Mouse (Mus musculus): ENCODE measurements around the gene Tnfrsf23. TPM values are rescaled to one million over a fixed set of nuclear protein-coding genes. Genes with fewer than 3 reads are reported as not detected.

Gene Tnfrsf23
- 0.30 and 0.38 TPM in 2 replicates for polyA plus RNA-seq (2016; fragmentation: Nextera tagmentation; extraction: Ambion mirVana)

DNA sequence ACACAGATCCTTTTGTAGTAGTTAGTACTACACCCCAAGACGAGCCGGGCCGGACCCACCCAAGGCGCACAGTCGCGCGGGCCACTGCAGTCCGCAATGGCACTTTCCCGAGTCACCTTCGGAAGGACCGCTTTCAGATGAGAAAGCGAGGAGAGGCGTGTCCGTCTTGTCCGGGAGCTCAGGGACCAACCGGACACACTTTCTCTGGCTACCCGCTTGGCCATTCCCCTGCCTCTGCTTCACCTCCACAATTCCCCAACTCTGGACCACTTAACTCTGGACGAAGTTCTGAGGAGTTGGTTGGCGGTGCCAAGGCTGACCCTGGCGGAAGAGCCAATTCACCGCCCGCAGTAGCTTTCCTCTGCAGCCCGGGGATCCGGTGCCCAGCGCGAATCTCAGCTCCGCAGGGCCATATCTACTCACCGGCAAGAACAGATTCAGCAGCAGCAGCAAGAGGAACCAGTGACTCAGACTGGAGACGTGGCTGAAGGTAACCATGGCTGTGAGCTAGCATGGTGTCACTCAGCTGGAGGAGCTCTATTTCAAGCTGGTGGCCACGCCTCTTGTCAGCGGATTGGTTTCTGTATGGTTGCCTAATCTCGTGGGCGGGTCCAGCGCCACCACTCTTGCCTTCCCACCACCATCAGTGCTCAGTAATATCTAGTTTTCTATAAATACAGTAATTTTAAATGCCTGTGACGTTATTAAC, at the start of gene Tnfrsf23:
Tnfrsf23 (minus strand) TSS at position 514 of the 709 bp plus-strand sequence.
- Histone ChIP-seq H3K4me1 (peaks cover 8% of the 10 kb centered on the region), H3K36me3 (peaks cover 12% of the 10 kb centered on the region), H3K9me3 (replicated peaks) (no peaks in the 10 kb centered on the region), H3K27me3 (ENCODE audit: low read depth, poor library complexity, severe bottlenecking) (peaks cover 32% of the 10 kb centered on the region), H3K4me3 (peak within 1 kb of the TSS; percentile 59), H3K27ac (replicated peaks) (no peak within 1 kb of the TSS)
- peak; percentile 68 for DNase-seq (ENCODE audit: low spot score)
- 5% methylated on average over 35 of the region's 35 CpGs for WGBS

DNA sequence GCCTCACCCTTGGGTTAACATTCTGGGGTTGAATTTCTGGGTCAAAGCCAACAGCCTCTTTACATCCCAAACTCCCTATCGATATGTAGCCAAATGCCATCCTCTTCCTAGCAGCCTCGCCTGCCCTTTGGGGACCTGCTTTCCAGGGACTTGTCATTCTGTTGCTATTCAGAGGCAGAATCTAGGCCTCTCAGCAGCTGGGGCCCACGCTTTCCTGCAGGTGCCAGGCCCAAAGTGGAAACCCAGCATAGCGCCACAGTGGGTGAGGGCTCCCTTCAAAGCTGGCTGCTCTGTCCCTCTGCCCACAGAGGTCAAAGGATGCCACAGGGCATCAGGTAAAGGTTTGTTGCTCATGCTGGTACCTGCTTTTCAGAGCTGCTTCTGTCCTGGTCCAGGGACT, 48.1 kb upstream of the Tnfrsf23 start:
- H3K4me1 ChIP-seq, result peaks cover 12% of the 10 kb centered on the region
- peaks cover 9% of the 10 kb centered on the region for H3K27me3 ChIP-seq (ENCODE audit: low read depth, poor library complexity, severe bottlenecking)
- DNase-seq (ENCODE audit: low spot score), result no peak
- H3K36me3 ChIP-seq, result 0 out of 2 replicates have a peak, but pooled peaks cover 2% of the 10 kb centered on the region
- no peaks in the 10 kb centered on the region for H3K9me3 ChIP-seq (replicated peaks)
- 85% methylated on average over 4 of the region's 4 CpGs for WGBS
- H3K4me3 ChIP-seq, result no peak overlapping the region
- H3K27ac ChIP-seq (replicated peaks), result no peak overlapping the region

DNA sequence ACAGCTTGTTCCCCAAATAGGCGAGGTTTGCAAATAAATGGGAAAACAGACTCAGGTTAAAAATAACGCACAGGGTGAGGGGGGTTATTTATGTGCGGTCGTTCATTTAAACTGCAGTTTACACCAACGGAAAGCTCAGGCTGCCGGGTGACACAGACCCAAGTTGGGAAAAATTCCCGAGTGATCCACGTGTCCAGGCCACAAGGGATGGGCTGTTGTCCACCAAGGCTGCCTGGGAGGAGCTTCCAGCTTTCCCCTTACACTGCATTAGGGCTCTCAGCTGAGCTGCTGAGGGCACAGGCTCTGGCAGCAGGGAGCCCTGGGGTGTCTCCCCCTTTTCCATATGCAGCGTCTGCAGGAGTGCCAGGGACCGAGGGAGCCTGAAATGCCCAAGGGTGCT, 44.2 kb upstream of the Tnfrsf23 start:
- 86% methylated on average over 10 of the region's 10 CpGs for WGBS

DNA sequence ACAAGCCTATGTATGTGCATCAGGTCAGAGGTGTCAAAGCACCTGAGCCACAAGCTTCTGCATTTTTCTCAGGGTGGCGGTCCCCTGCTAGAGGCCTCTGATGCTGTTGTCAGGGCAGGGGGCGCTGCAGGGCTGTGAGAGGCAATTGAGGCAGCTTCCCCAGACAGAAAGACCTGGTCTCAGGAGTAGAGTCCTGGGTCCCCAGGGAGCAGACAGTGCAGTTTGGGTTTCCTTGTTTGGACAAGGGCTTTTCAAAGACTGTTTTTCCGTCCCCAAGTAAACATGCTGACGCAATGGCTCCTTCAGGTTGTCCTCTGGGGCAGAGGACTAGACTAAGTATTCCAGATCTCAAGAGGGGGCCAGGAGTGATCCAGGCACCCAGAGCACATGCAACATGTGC, 40.7 kb upstream of the Tnfrsf23 start:
- Histone ChIP-seq H3K36me3 (no peaks in the 10 kb centered on the region), H3K9me3 (replicated peaks) (no peaks in the 10 kb centered on the region), H3K4me3 (no peak overlapping the region), H3K27me3 (ENCODE audit: low read depth, poor library complexity, severe bottlenecking) (no peaks in the 10 kb centered on the region), H3K4me1 (peaks cover 12% of the 10 kb centered on the region), H3K27ac (replicated peaks) (no peak overlapping the region)
- 75% methylated on average over 4 of the region's 4 CpGs for WGBS
- no peak for DNase-seq (ENCODE audit: low spot score)

More for the DNA sequence above, 44.2 kb upstream of the Tnfrsf23 start:
- Histone ChIP-seq H3K4me3 (no peak overlapping the region), H3K4me1 (peaks cover 8% of the 10 kb centered on the region), H3K9me3 (replicated peaks) (no peaks in the 10 kb centered on the region), H3K27me3 (ENCODE audit: low read depth, poor library complexity, severe bottlenecking) (no peaks in the 10 kb centered on the region), H3K36me3 (0 out of 2 replicates have a peak, but pooled peaks cover 2% of the 10 kb centered on the region), H3K27ac (replicated peaks) (0 out of 2 replicates have a peak overlapping the region, but pooled peaks have one; percentile 46)
- DNase-seq (ENCODE audit: low spot score), result no peak

DNA sequence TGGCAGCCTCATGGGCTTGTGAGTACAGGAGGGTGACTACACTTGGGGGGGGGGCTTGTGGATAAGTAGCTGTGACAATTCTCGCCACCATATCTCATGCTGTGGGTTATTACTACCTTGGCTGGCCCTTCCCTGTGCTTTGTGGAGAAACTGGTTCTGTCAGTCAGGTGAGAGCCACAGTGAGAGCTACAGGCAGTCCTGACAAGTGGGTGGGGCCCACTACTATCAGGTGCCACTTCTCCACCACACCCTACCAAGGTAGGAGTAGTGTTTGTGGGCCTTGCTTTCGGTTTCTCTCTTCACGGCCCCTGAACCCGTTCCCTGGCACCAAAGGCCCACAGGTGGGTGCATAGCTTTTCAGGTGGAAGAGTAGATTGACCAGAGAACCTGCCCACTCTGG, 38.2 kb upstream of the Tnfrsf23 start:
- Histone ChIP-seq H3K36me3 (no peaks in the 10 kb centered on the region), H3K4me1 (peaks cover 29% of the 10 kb centered on the region), H3K9me3 (replicated peaks) (no peaks in the 10 kb centered on the region), H3K27me3 (ENCODE audit: low read depth, poor library complexity, severe bottlenecking) (no peaks in the 10 kb centered on the region), H3K27ac (replicated peaks) (no peak overlapping the region), H3K4me3 (no peak overlapping the region)
- DNase-seq (ENCODE audit: low spot score), result no peak
- WGBS, result 88% methylated on average over 4 of the region's 4 CpGs

DNA sequence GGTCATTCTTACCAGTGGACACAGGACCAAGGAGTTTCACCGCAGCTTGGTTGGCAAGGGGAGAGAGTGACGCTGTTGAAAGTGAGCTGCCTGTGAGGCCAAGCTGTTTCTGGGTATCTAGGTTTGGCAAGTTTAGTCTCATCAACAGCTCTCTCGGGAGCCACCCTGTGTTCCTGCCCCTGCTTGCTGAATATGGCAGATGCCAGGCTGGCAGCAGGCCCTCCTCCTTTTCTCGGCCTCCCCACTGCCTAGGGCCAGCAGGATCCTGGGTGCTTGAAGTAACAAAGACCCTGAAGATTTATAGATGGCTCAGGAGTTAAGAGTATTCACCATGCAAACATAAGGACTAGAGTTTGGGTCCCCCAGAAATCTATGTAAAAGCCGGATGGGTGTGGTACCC, 37.0 kb upstream of the Tnfrsf23 start:
- WGBS, result 90% methylated on average over 5 of the region's 5 CpGs
- H3K27me3 ChIP-seq (ENCODE audit: low read depth, poor library complexity, severe bottlenecking), result no peaks in the 10 kb centered on the region
- no peaks in the 10 kb centered on the region for H3K9me3 ChIP-seq (replicated peaks)
- DNase-seq (ENCODE audit: low spot score), result no peak
- H3K4me3 ChIP-seq, result no peak overlapping the region
- H3K36me3 ChIP-seq, result no peaks in the 10 kb centered on the region
- H3K4me1 ChIP-seq, result peaks cover 39% of the 10 kb centered on the region
- H3K27ac ChIP-seq (replicated peaks), result no peak overlapping the region

DNA sequence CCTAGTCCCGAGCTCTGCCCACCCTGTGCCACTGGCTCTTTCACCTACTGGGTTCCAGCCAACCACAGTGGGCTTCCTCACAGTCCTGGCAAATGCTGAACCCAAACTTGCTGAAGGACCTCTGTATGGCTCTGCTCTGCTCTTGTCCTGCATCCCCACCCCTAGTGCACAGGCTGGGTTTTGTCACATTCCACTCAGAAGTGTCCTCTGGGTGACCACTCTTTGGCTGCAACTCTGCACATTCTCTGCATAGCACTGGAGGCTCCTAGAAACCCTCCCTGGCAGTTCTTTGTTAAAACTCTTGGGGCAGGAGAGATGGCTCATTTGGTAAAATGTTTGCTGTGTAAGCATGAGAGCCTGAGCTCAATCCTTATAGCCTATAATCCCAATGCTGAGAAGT, 32.1 kb upstream of the Tnfrsf23 start:
- peaks cover 35% of the 10 kb centered on the region for H3K4me1 ChIP-seq
- H3K9me3 ChIP-seq (replicated peaks), result no peaks in the 10 kb centered on the region
- no peak for DNase-seq (ENCODE audit: low spot score)
- peaks cover 19% of the 10 kb centered on the region for H3K36me3 ChIP-seq
- 79% methylated on average over 1 of the region's 1 CpGs for WGBS
- H3K4me3 ChIP-seq, result no peak overlapping the region
- no peaks in the 10 kb centered on the region for H3K27me3 ChIP-seq (ENCODE audit: low read depth, poor library complexity, severe bottlenecking)
- H3K27ac ChIP-seq (replicated peaks), result 0 out of 2 replicates have a peak overlapping the region, but pooled peaks have one; percentile 35

DNA sequence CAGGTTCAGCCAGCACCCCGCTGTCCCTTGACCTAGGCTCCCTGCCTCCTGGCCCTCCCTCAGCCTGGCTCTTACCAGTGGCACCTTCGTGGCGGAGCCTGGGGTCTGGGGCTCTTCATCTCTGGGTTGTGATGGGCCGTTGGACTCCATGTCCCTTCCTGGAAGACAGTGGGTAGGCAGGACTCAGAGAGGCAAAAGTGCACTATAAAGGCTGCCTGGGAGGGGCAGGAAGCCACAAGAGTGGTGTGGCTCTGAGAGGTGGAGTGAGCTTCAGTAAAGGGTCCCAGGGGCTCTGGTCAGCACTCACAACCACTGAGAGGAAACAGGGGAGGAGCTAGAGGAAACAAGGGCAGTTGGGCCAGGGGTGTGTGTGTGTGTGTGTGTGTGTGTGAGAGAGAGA, 27.7 kb upstream of the Tnfrsf23 start:
- no peaks in the 10 kb centered on the region for H3K27me3 ChIP-seq (ENCODE audit: low read depth, poor library complexity, severe bottlenecking)
- peaks cover 12% of the 10 kb centered on the region for H3K4me1 ChIP-seq
- 78% methylated on average over 4 of the region's 4 CpGs for WGBS
- no peak overlapping the region; the same call in 1 of the 2 replicates for H3K27ac ChIP-seq (replicated peaks)
- no peak overlapping the region for H3K4me3 ChIP-seq
- DNase-seq (ENCODE audit: low spot score), result no peak
- peaks cover 28% of the 10 kb centered on the region for H3K36me3 ChIP-seq
- no peaks in the 10 kb centered on the region for H3K9me3 ChIP-seq (replicated peaks)

DNA sequence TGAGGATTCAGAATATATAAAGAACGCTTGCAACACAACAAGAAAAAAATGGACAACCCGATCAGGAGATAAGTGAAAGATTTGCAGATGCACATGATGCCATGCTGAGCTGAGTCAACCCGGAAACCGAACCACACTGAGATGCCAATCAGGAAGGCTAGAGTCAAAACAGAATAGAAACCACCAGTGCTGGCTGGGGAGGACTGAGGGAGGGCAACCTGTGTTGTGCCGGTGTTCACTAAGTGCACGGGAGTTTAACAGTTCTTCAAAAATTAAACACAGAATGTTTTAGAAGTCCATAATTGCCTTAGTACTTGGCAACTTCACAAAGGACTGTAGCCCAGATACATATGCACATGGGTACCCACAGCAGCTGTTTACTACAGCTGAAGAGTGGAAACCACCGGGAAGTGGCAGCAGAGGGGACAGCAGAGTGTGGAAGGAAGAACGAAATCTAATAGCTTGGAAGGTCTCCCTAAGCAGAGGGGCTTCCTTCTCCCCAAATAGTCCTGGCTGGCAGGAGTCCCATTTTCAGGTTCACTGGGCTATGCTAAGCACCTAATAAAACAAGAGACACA, 27.2 kb upstream of the Tnfrsf23 start:
- H3K9me3 ChIP-seq (replicated peaks), result no peaks in the 10 kb centered on the region
- H3K36me3 ChIP-seq, result peaks cover 31% of the 10 kb centered on the region
- H3K27ac ChIP-seq (replicated peaks), result no peak overlapping the region
- 91% methylated on average over 8 of the region's 8 CpGs for WGBS
- H3K27me3 ChIP-seq (ENCODE audit: low read depth, poor library complexity, severe bottlenecking), result no peaks in the 10 kb centered on the region
- H3K4me1 ChIP-seq, result peaks cover 6% of the 10 kb centered on the region
- H3K4me3 ChIP-seq, result no peak overlapping the region
- no peak for DNase-seq (ENCODE audit: low spot score)

DNA sequence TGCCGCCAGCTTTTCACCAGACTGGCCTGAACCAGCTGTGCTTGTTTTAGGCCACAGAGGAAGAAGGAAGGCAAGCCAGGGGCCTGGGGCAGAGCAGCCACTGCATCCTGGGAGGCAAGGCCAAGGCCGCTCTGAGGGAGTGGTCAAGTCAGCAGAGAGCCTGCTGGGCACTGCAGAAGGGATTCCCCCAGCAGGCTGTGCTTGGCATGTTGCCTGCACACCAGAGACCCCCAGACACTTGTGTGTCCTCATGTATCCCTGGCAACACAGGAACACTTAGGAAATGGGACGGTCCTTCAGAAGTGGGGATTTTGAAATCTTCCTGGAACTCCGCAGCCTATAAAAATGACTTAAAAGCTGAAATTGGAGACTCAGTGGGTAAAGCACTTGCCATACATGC, 26.4 kb upstream of the Tnfrsf23 start:
- no peak for DNase-seq (ENCODE audit: low spot score)
- Histone ChIP-seq H3K27me3 (ENCODE audit: low read depth, poor library complexity, severe bottlenecking) (no peaks in the 10 kb centered on the region), H3K4me1 (no peaks in the 10 kb centered on the region), H3K36me3 (peaks cover 31% of the 10 kb centered on the region), H3K9me3 (replicated peaks) (no peaks in the 10 kb centered on the region), H3K4me3 (no peak overlapping the region), H3K27ac (replicated peaks) (peak overlapping the region; percentile 52)
- 84% methylated on average over 4 of the region's 4 CpGs for WGBS

DNA sequence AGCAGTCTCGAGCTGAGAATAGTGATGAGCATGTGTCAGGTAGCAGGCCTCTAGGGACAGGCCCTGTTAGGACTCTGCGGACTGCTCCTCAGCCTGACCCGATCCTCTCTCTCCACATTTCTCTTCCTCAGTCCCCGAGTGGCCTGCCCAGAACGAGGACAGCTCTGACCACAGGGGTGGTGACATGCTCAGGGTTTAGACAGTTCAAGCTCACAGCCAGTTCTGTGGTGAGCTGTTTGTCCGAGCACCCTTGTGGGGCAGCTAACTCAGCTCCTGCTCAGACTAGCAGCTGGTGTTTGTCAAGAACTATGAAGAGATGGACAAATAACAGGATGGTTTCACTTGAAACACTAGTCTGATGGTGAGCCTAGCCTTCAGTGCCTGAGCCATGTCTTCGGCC, 25.7 kb upstream of the Tnfrsf23 start:
- WGBS, result 78% methylated on average over 7 of the region's 7 CpGs
- Histone ChIP-seq H3K4me1 (no peaks in the 10 kb centered on the region), H3K27ac (replicated peaks) (no peak overlapping the region), H3K36me3 (peaks cover 31% of the 10 kb centered on the region), H3K9me3 (replicated peaks) (no peaks in the 10 kb centered on the region), H3K4me3 (no peak overlapping the region), H3K27me3 (ENCODE audit: low read depth, poor library complexity, severe bottlenecking) (no peaks in the 10 kb centered on the region)
- no peak for DNase-seq (ENCODE audit: low spot score)

DNA sequence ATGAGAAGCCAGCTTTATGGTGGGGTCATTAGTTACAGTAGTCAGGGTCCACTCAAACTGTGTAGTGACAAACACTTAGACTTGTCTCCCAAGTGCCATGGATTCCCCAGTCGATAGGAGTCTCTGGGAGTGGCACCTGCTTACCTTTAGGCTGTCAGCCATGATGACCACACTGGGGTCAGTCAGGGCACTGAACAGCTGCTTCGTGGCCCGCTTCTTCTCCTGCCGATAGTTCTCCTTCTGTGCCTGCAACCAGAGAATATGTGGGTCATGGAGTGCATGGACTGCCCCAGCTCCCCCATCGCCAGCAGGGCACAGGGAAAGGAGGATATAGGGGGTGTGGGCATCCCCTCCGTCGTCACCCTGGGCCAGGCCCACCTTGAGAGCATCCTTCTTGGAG, 23.7 kb upstream of the Tnfrsf23 start:
- H3K4me3 ChIP-seq, result no peak overlapping the region
- no peaks in the 10 kb centered on the region for H3K4me1 ChIP-seq
- WGBS, result 89% methylated on average over 7 of the region's 7 CpGs
- no peak overlapping the region for H3K27ac ChIP-seq (replicated peaks)
- H3K9me3 ChIP-seq (replicated peaks), result no peaks in the 10 kb centered on the region
- H3K27me3 ChIP-seq (ENCODE audit: low read depth, poor library complexity, severe bottlenecking), result no peaks in the 10 kb centered on the region
- peaks cover 21% of the 10 kb centered on the region for H3K36me3 ChIP-seq
- DNase-seq (ENCODE audit: low spot score), result no peak

DNA sequence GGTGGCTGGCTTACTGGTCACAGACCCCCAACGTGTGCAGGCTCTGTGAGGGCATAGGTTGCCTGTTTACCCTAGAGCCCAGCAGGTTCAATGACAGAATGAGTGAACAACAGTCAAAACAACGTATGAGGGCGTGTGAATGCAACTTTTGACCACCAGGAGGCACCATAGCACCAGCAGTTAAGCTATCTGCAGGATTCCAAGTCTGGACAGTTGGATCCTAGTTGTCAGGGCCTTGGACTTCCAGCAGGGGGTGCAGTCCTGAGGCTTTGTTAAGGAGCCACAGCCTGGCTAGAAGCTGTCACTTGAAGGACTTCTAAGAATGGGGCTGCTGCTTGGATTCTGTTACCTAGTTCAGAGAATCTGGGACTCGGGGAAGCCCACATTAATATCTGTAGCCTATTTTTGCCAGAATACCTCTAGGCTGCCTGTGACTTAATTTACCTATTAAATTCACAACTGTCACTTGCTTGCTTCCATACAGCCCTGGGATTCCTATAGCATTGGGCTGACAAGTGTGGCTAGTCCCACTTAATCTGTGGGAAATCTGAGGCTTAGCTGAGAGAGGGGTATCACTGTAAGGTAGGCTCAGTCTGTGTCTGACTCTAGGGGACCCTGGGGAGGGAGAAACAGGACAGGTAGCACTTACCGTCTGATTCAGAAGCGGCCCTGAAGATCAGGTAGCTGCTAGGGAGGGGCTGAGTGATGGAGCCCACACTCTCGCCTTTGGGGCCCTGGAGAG, 21.2 kb upstream of the Tnfrsf23 start:
- no peak overlapping the region for H3K4me3 ChIP-seq
- H3K4me1 ChIP-seq, result no peaks in the 10 kb centered on the region
- H3K9me3 ChIP-seq (replicated peaks), result no peaks in the 10 kb centered on the region
- DNase-seq (ENCODE audit: low spot score), result peak; percentile 89
- no peak overlapping the region for H3K27ac ChIP-seq (replicated peaks)
- H3K27me3 ChIP-seq (ENCODE audit: low read depth, poor library complexity, severe bottlenecking), result no peaks in the 10 kb centered on the region
- WGBS, result 38% methylated on average over 7 of the region's 7 CpGs
- peaks cover 19% of the 10 kb centered on the region for H3K36me3 ChIP-seq
